Mouse (Mus musculus) ES-E14 (cell line): ENCODE data around the gene Grem1. TPM values are rescaled to one million over a fixed set of nuclear protein-coding genes. Genes with fewer than 3 reads are reported as not detected.

Experiments used
- DNase-seq: peaks from one replicate; pipeline ENCODE4 v3.0.0-alpha.2; 2013; ENCODE audit warnings: low read depth, low spot score
- H3K27ac ChIP-seq: 2 replicates; pipeline ENCODE4 v1.5.1; 2012; ENCODE audit warnings: low read depth, mild to moderate bottlenecking, low read length, moderate library complexity, mixed read lengths; ENCODE audit not compliant: poor library complexity, insufficient read depth, severe bottlenecking
- H3K36me3 ChIP-seq: 2 replicates; pipeline ENCODE4 v1.6.1; 2012; ENCODE audit warnings: mild to moderate bottlenecking, low read length, moderate library complexity, mixed read lengths; ENCODE audit not compliant: control insufficient read depth, poor library complexity, insufficient read depth, severe bottlenecking
- H3K4me1 ChIP-seq, 2 experiments: fragments of 150-350 bp in 1 of 2; sonication (generic) in 1 of 2; 2 replicates each; pipeline ENCODE4 v1.6.1; 2012; ENCODE audit warnings: low read length in 2 of 2, mild to moderate bottlenecking in 1 of 2, mixed read lengths in 1 of 2; ENCODE audit not compliant: control insufficient read depth in 2 of 2, insufficient read depth in 2 of 2, poor library complexity in 1 of 2
- H3K4me3 ChIP-seq, 2 experiments: fragments of 150-350 bp in 1 of 2; sonication (generic) in 1 of 2; 2 replicates each; pipeline ENCODE4 v1.5.1; 2012; ENCODE audit warnings: low read length in 2 of 2, low read depth in 1 of 2, mild to moderate bottlenecking in 1 of 2, mixed read lengths in 1 of 2; ENCODE audit not compliant: insufficient read depth in 1 of 2, poor library complexity in 1 of 2, severe bottlenecking in 1 of 2
- H3K9ac ChIP-seq: 2 replicates; pipeline ENCODE4 v1.6.1; 2012; ENCODE audit warnings: low read depth, mild to moderate bottlenecking, low read length, mixed read lengths; ENCODE audit not compliant: poor library complexity, insufficient read depth, severe bottlenecking
- H3K9me3 ChIP-seq: fragments of 150-350 bp; sonication (generic); 2 replicates; pipeline ENCODE4 v1.6.1; 2012; ENCODE audit warnings: low read depth, mild to moderate bottlenecking, low read length; ENCODE audit not compliant: control insufficient read depth, insufficient read depth
- CHD2 ChIP-seq: IDR thresholded peaks from 2 replicates; pipeline ENCODE4 v1.6.1; 2014; ENCODE audit warnings: mild to moderate bottlenecking, low read depth, low read length, inconsistent platforms
- HCFC1 ChIP-seq: IDR thresholded peaks from 2 replicates; pipeline ENCODE4 v1.6.1; 2012; ENCODE audit warnings: low read length, inconsistent platforms, borderline replicate concordance; ENCODE audit not compliant: insufficient read depth
- MAFK ChIP-seq: IDR thresholded peaks from 2 replicates; pipeline ENCODE4 v1.6.1; 2014; ENCODE audit warnings: mild to moderate bottlenecking, low read depth, low read length, inconsistent platforms; ENCODE audit not compliant: insufficient read depth
- ZC3H11A ChIP-seq: IDR thresholded peaks from 2 replicates; pipeline ENCODE4 v1.6.1; 2012; ENCODE audit warnings: low read depth, mild to moderate bottlenecking, inconsistent platforms, low read length, borderline replicate concordance
- ZNF384 ChIP-seq: IDR thresholded peaks from 2 replicates; pipeline ENCODE4 v1.6.1; 2012; ENCODE audit warnings: low read depth, low read length, inconsistent platforms
- in situ Hi-C, 2 experiments: fragments of 600-800 bp; cut with MboI; formaldehyde crosslinking; loops; one replicate each; pipeline ENCODE4 v1.15.1; 2025; ENCODE audit warnings: low sequenced_read_pairs in 2 of 2, inconsistent platforms in 1 of 2; ENCODE audit not compliant: unreplicated experiment in 2 of 2
- total RNA-seq: library from RNA; depleted of rRNA; stranded (reverse); fragments of 300-350 nt; gene quantifications from 2 replicates; pipeline ENCODE4 v1.2.3, GENCODE M21; 2012

Grem1 gene
- total RNA-seq, 1 experiment = 0.76 TPM

GRCm38 (mm10) chr2:113779336-113779735 lies 20.9 kb upstream of the Grem1 start:
- TF ChIP-seq CHD2 (no peak), ZNF384 (no peak), ZC3H11A (no peak), MAFK (no peak), HCFC1 (no peak)
- no peaks in the 10 kb centered on the region for H3K9me3 ChIP-seq
- H3K36me3 ChIP-seq = no peaks in the 10 kb centered on the region
- H3K4me3 ChIP-seq = no peak overlapping the region
- no peaks in the 10 kb centered on the region for H3K4me1 ChIP-seq
- no peak for DNase-seq
- in situ Hi-C loops = no loop called here
- H3K9ac ChIP-seq = no peak overlapping the region
- no peak overlapping the region for H3K27ac ChIP-seq

- in situ Hi-C loops = no loop called here
- TF ChIP-seq ZC3H11A = no peak
- TF ChIP-seq MAFK = no peak
- no peak for TF ChIP-seq ZNF384
- no peak for TF ChIP-seq CHD2
- no peak for TF ChIP-seq HCFC1
- no peak for DNase-seq
These were observed 19.6 kb upstream of the Grem1 start for GRCm38 (mm10) chr2:113778036-113778435.

GRCm38 (mm10) chr2:113776297-113776696 lies 17.9 kb upstream of the Grem1 start:
- no peak overlapping the region for H3K27ac ChIP-seq
- no peak overlapping the region for H3K9ac ChIP-seq
- no peak for DNase-seq
- H3K36me3 ChIP-seq = no peaks in the 10 kb centered on the region
- in situ Hi-C loops = no loop called here
- H3K4me3 ChIP-seq = no peak overlapping the region
- TF ChIP-seq HCFC1 (no peak), ZC3H11A (no peak), CHD2 (no peak), ZNF384 (no peak), MAFK (no peak)
- H3K9me3 ChIP-seq = no peaks in the 10 kb centered on the region
- H3K4me1 ChIP-seq = no peaks in the 10 kb centered on the region

More at GRCm38 (mm10) chr2:113778036-113778435, 19.6 kb upstream of the Grem1 start:
- no peak overlapping the region for H3K9ac ChIP-seq
- H3K9me3 ChIP-seq = no peaks in the 10 kb centered on the region
- no peaks in the 10 kb centered on the region for H3K36me3 ChIP-seq
- H3K4me3 ChIP-seq = no peak overlapping the region
- H3K4me1 ChIP-seq = no peaks in the 10 kb centered on the region
- H3K27ac ChIP-seq = no peak overlapping the region

GRCm38 (mm10) chr2:113774150-113774805 lies 15.8 kb upstream of the Grem1 start:
- H3K9ac ChIP-seq = no peak overlapping the region
- H3K4me1 ChIP-seq = no peaks in the 10 kb centered on the region
- no peak overlapping the region for H3K4me3 ChIP-seq
- DNase-seq = no peak
- no peak overlapping the region for H3K27ac ChIP-seq
- TF ChIP-seq CHD2 = no peak
- TF ChIP-seq MAFK = no peak
- TF ChIP-seq ZC3H11A = no peak
- no peak for TF ChIP-seq ZNF384
- in situ Hi-C loops = no loop called here
- H3K9me3 ChIP-seq = no peaks in the 10 kb centered on the region
- no peaks in the 10 kb centered on the region for H3K36me3 ChIP-seq
